Mouse (Mus musculus) testis, adult 2 months (tissue): ENCODE measurements at regions not wholly inside any gene's neighbourhood (a gene's known extent, or its start where the extent isn't known, plus 50 kb on each side); places are given as distances from the start of the nearest gene placed in this dataset.

ENCODE experiments used
- CTCF ChIP-seq: fragments of 200-500 bp; IDR thresholded peaks from 2 replicates; pipeline ENCODE4 v1.5.1; 2012; ENCODE audit warnings: low read depth, mild to moderate bottlenecking, inconsistent platforms, low read length, moderate library complexity; ENCODE audit not compliant: control insufficient read depth, insufficient read depth, insufficient replicate concordance
- POLR2A ChIP-seq: fragments of 200-500 bp; IDR thresholded peaks from 2 replicates; pipeline ENCODE4 v1.6.1; 2012; ENCODE audit warnings: low read depth, mild to moderate bottlenecking, inconsistent platforms, low read length, moderate library complexity; ENCODE audit not compliant: control insufficient read depth

DNA sequence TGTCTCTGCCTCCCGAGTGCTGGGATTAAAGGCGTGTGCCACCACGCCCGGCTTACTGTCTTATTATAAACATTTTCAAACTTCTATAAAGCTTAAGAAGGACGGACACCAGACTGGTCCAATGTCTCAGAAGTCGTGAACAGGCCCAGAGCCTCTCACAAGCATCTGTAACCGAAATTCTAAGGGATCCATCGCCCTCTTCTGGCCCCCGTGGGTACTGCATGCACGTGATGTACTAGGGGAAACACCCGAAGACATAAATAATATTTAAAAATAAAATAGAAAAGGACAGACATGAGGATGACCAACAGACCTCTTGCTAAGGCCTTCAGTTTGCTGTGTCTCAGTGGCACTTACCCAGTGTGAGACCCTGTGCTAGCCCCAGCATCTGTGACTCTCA, 51.8 kb upstream of the Smg1 start:
- TF ChIP-seq CTCF (peak; percentile 74; the same call in 1 of the 2 replicates), POLR2A (no peak)
